Mouse (Mus musculus) C2C12 (cell line): Measurements from ENCODE around the gene E130308A19Rik.

Source experiments
- CEBPB ChIP-seq: IDR thresholded peaks from one replicate; pipeline ENCODE4 v1.6.1; 2011; ENCODE audit warnings: low read depth, mild to moderate bottlenecking, control low read depth, moderate library complexity
- CTCF ChIP-seq: IDR thresholded peaks from one replicate; pipeline ENCODE4 v1.5.1; 2011; ENCODE audit not compliant: control insufficient read depth, insufficient read depth, insufficient read length
- FOSL1 ChIP-seq: IDR thresholded peaks from one replicate; pipeline ENCODE4 v1.8.0; 2011; ENCODE audit warnings: mild to moderate bottlenecking, low read length; ENCODE audit not compliant: poor library complexity, insufficient read depth, severe bottlenecking
- MAX ChIP-seq: IDR thresholded peaks from one replicate; pipeline ENCODE4 v1.6.1; 2011; ENCODE audit warnings: mild to moderate bottlenecking, control low read depth
- MYOD1 ChIP-seq: IDR thresholded peaks from one replicate; pipeline ENCODE4 v1.6.1; 2011; ENCODE audit warnings: low read depth; ENCODE audit not compliant: control insufficient read depth, insufficient read length
- MYOG ChIP-seq: IDR thresholded peaks from one replicate; pipeline ENCODE4 v1.6.1; 2011; ENCODE audit not compliant: control insufficient read depth, insufficient read length; ENCODE audit errors: extremely low read depth
- USF1 ChIP-seq: IDR thresholded peaks from one replicate; pipeline ENCODE4 v1.6.1; 2011; ENCODE audit warnings: low read depth, mild to moderate bottlenecking, control low read depth, moderate library complexity

GRCm38 (mm10) chr4:59783685-59784279 lies 157.8 kb downstream of the E130308A19Rik start:
- TF ChIP-seq CTCF (no peak), USF1 (no peak), MAX (peak; percentile 54), CEBPB (no peak), MYOD1 (no peak), MYOG (no peak), FOSL1 (no peak)
